Mouse (Mus musculus) C2C12 (cell line): ENCODE data around the gene Stxbp1.

Source experiments
- CTCF ChIP-seq: IDR thresholded peaks from one replicate; pipeline ENCODE4 v1.5.1; 2011; ENCODE audit not compliant: control insufficient read depth, insufficient read depth, insufficient read length
- FOSL1 ChIP-seq: IDR thresholded peaks from one replicate; pipeline ENCODE4 v1.8.0; 2011; ENCODE audit warnings: mild to moderate bottlenecking, low read length; ENCODE audit not compliant: poor library complexity, insufficient read depth, severe bottlenecking
- MYOD1 ChIP-seq: IDR thresholded peaks from one replicate; pipeline ENCODE4 v1.6.1; 2011; ENCODE audit warnings: low read depth; ENCODE audit not compliant: control insufficient read depth, insufficient read length
- USF1 ChIP-seq: IDR thresholded peaks from one replicate; pipeline ENCODE4 v1.6.1; 2011; ENCODE audit warnings: low read depth, mild to moderate bottlenecking, control low read depth, moderate library complexity

DNA sequence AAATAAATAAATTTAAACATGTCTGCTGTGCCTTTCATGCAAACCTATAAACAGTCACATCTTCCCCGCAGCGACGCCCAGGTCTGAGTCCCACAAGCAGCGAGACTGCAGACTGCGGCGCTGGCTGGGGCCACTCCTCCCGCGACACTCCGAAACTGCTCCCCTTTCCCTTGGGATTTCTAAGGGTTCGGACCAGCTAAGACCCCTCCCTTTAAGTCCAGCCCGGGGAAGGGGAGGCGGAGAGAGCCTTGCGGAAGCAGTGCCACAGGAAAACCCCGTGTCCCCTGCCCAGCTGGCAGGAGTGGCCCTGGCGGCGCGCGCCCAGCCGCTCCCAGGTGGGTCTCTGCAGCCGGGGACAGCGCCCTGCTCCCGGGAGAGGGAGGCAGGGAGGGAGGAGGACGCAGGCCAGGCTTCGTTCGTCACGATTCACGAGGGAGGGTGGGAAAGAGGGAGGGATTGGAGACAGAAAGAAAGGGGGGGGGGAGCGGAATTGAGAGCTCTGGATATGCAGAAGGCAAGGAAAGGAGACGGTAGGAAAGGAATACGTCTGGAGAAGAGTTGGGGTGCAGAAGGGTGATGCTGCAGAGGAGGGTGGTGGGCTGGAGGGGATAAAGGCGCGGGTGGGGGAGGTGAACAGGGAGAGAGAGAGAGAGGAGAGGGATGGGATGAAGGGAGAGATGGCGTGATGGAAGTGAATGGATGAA lies 792 bp downstream of the Stxbp1 start:
- TF ChIP-seq USF1 (no peak), CTCF (no peak), FOSL1 (no peak), MYOD1 (no peak)
